Mouse (Mus musculus): ENCODE results near the gene Pkp2. TPM values are rescaled to one million over a fixed set of nuclear protein-coding genes. Genes with fewer than 3 reads are reported as not detected.
A peak's percentile ranks its signal among the peaks of the same experiment; 100 is the strongest.

The Pkp2 gene
- total and polyA plus RNA-seq, 3 experiments = 0.54 to 2.2 TPM; not detected in 1

GRCm38 (mm10) chr16:16302369-16303137, 89.4 kb downstream of the Pkp2 start, which contains the start of gene Yars2 (continued):
- peak in 1 of 2 experiments; percentile 30; a peak in 1 of 4 replicates for TF ChIP-seq EP300 (IDR thresholded peaks at IDR 0.05; ENCODE audit: low read depth in 1 of 2, low read length in 2 of 2)
- no peak for TF ChIP-seq UBTF (IDR thresholded peaks at IDR 0.05; ENCODE audit: borderline replicate concordance, insufficient read depth, low read depth, low read length)
- TF ChIP-seq CHD2 (IDR thresholded peaks at IDR 0.05; ENCODE audit: low read length) = no peak
- no peak for TF ChIP-seq USF1 (IDR thresholded peaks at IDR 0.05; ENCODE audit: low read depth, low read length)

GRCm38 (mm10) chr16:16303138-16303827, 90.2 kb downstream of the Pkp2 start:
- TF ChIP-seq CHD1 (IDR thresholded peaks at IDR 0.05; ENCODE audit: low read depth, low read length) = 0 out of 2 replicates have a peak, but pooled peaks have one; percentile 7
- TF ChIP-seq SIN3A (IDR thresholded peaks at IDR 0.05; ENCODE audit: low read length) = peak; percentile 17; the same call in 1 of the 2 replicates
- TF ChIP-seq ZMIZ1 (IDR thresholded peaks at IDR 0.05; ENCODE audit: low read depth, low read length) = no peak; the same call in 1 of the 2 replicates
- TF ChIP-seq ELF1 (IDR thresholded peaks at IDR 0.05; ENCODE audit: low read depth, low read length) = peak; percentile 76
- TF ChIP-seq E2F4 (IDR thresholded peaks at IDR 0.05; ENCODE audit: borderline replicate concordance, low read depth, low read length) = no peak
- TF ChIP-seq MXI1 (IDR thresholded peaks at IDR 0.05; ENCODE audit: low read depth, low read length) = peak; percentile 64
- Histone ChIP-seq H3K27ac (ENCODE audit: control insufficient read depth, low read depth, low read length) (peak overlapping the region; percentile 62), H3K9ac (ENCODE audit: control insufficient read depth, low read depth, low read length, poor library complexity, severe bottlenecking) (peak overlapping the region; percentile 95), H3K36me3 (ENCODE audit: control insufficient read depth in 1 of 2, insufficient read depth in 2 of 2, low read length in 2 of 2) (peaks cover 5 to 18% of the 10 kb centered on the region in 2 experiments), H3K4me3 (ENCODE audit: control insufficient read depth in 1 of 2, insufficient read depth in 1 of 2, low read depth in 2 of 2, low read length in 2 of 2) (peak overlapping the region; percentile 75 to 85), H3K79me2 (ENCODE audit: control insufficient read depth, insufficient read depth, low read length, poor library complexity) (peaks cover 22% of the 10 kb centered on the region), H3K27me3 (ENCODE audit: control insufficient read depth in 1 of 2, insufficient read depth in 2 of 2, low read length in 2 of 2) (peaks cover 2% of the 10 kb centered on the region in 2 experiments; a peak in 2 of 4 replicates), H3K9me3 (replicated peaks; ENCODE audit: insufficient read depth, low read length) (no peaks in the 10 kb centered on the region), H3K4me1 (ENCODE audit: control insufficient read depth in 1 of 2, insufficient read depth in 2 of 2, low read length in 2 of 2) (no peaks in the 10 kb centered on the region; a peak in 1 of 4 replicates)
- DNase-seq (ENCODE audit: low read depth, low spot score) = peak; percentile 73

GRCm38 (mm10) chr16:16303888-16304287, 90.8 kb downstream of the Pkp2 start:
- Histone ChIP-seq H3K4me3 (ENCODE audit: control insufficient read depth in 1 of 2, insufficient read depth in 1 of 2, low read depth in 2 of 2, low read length in 2 of 2) (peak overlapping the region; percentile 75 to 85), H3K79me2 (ENCODE audit: control insufficient read depth, insufficient read depth, low read length, poor library complexity) (peaks cover 22% of the 10 kb centered on the region)
- peak; percentile 57 for DNase-seq (ENCODE audit: low read depth, low spot score)

More at GRCm38 (mm10) chr16:16303888-16304287, 90.8 kb downstream of the Pkp2 start:
- Histone ChIP-seq H3K9ac (ENCODE audit: control insufficient read depth, low read depth, low read length, poor library complexity, severe bottlenecking) (peak overlapping the region; percentile 95), H3K4me1 (ENCODE audit: control insufficient read depth in 1 of 2, insufficient read depth in 2 of 2, low read length in 2 of 2) (no peaks in the 10 kb centered on the region; a peak in 1 of 4 replicates), H3K36me3 (ENCODE audit: control insufficient read depth in 1 of 2, insufficient read depth in 2 of 2, low read length in 2 of 2) (peaks cover 5 to 18% of the 10 kb centered on the region in 2 experiments), H3K27ac (ENCODE audit: control insufficient read depth, low read depth, low read length) (peak overlapping the region; percentile 62; the same call in 1 of the 2 replicates), H3K27me3 (ENCODE audit: control insufficient read depth in 1 of 2, insufficient read depth in 2 of 2, low read length in 2 of 2) (peaks cover 0 to 2% of the 10 kb centered on the region in 2 experiments; a peak in 1 of 4 replicates), H3K9me3 (replicated peaks; ENCODE audit: insufficient read depth, low read length) (no peaks in the 10 kb centered on the region)
- TF ChIP-seq USF1 (IDR thresholded peaks at IDR 0.05; ENCODE audit: low read depth, low read length) (no peak), ETS1 (IDR thresholded peaks at IDR 0.05; ENCODE audit: low read depth, low read length) (no peak), NELFE (IDR thresholded peaks at IDR 0.05; ENCODE audit: low read depth, low read length) (no peak), HCFC1 (IDR thresholded peaks at IDR 0.05; ENCODE audit: low read depth, low read length) (no peak), SIN3A (IDR thresholded peaks at IDR 0.05; ENCODE audit: low read length) (no peak), MXI1 (IDR thresholded peaks at IDR 0.05; ENCODE audit: low read depth, low read length) (no peak), GATA1 (IDR thresholded peaks at IDR 0.05; ENCODE audit: low read depth, low read length) (no peak), RAD21 (IDR thresholded peaks at IDR 0.05; ENCODE audit: low read depth, low read length) (peak; percentile 35), MAFK (IDR thresholded peaks at IDR 0.05; ENCODE audit: borderline replicate concordance, low read depth, low read length) (no peak), ELF1 (IDR thresholded peaks at IDR 0.05; ENCODE audit: low read depth, low read length) (no peak), RCOR1 (IDR thresholded peaks at IDR 0.05; ENCODE audit: low read depth, low read length) (no peak), ZNF384 (IDR thresholded peaks at IDR 0.05; ENCODE audit: low read depth, low read length) (no peak), ZC3H11A (IDR thresholded peaks at IDR 0.05; ENCODE audit: low read depth, low read length) (0 out of 2 replicates have a peak, but pooled peaks have one; percentile 14), TCF12 (IDR thresholded peaks at IDR 0.05; ENCODE audit: low read depth, low read length) (no peak), MEF2A (IDR thresholded peaks at IDR 0.05; ENCODE audit: extremely low read depth, insufficient replicate concordance, low read depth, low read length, poor library complexity, severe bottlenecking) (no peak), TAL1 (IDR thresholded peaks at IDR 0.05; ENCODE audit: low read length) (no peak), CTCF (IDR thresholded peaks at IDR 0.05 in 2 of 3, conservative IDR thresholded peaks at IDR 0.05 in 1 of 3; ENCODE audit: control insufficient read depth in 1 of 3, insufficient read depth in 1 of 3, low read depth in 2 of 3, low read length in 3 of 3, poor library complexity in 1 of 3, severe bottlenecking in 1 of 3) (peak in 1 of 3 experiments; percentile 40; a peak in 2 of 6 replicates), CHD1 (IDR thresholded peaks at IDR 0.05; ENCODE audit: low read depth, low read length) (no peak), NRF1 (IDR thresholded peaks at IDR 0.05; ENCODE audit: insufficient read depth, low read depth, low read length, poor library complexity, severe bottlenecking) (no peak), EP300 (IDR thresholded peaks at IDR 0.05; ENCODE audit: low read depth in 1 of 2, low read length in 2 of 2) (no peak), E2F4 (IDR thresholded peaks at IDR 0.05; ENCODE audit: borderline replicate concordance, low read depth, low read length) (no peak)
